Mouse (Mus musculus): ENCODE measurements around the gene Tigd2. TPM values are rescaled to one million over a fixed set of nuclear protein-coding genes. Genes with fewer than 3 reads are reported as not detected.
"Not testable (repeated sequence)": the region's sequence is repeated elsewhere in the genome, so short reads cannot be mapped to it uniquely, and the experiment has no call there.

Gene Tigd2
- polyA plus RNA-seq, 1 experiment from 2014 or later, result 13.0 TPM

DNA sequence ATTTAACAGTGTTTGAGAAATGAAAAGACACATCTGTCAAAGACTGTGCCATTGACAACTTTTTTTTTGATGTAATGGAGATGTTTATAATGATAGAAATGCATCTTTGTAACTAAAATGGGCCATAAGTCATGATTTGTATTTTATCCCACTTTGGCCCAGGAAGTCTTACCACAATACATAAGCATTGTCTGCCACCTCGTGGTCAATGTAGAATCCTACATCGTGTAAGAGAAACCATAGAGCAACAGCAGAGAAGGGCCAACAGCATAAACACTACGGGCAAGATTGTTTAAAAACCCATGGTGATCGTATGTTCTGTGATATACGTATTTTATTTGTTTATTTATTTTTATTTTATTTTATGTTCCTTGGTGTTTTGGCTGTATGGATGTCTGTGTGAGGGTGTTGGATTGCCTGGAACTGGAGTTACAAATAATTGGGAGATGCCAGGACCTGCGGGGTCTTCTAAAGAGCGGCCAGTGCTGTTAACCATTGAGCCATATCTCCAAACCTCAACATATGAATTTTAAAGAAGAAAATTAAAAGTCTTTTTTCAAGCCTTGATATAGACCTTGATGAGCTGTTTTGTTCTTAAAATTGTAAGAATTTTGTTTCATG is 28.2 kb upstream of the Tigd2 start:
- H3K9me3 ChIP-seq (ENCODE audit: control insufficient read depth, low read length), result no peaks in the 10 kb centered on the region
- H3K4me1 ChIP-seq (replicated peaks; ENCODE audit: control insufficient read depth, insufficient read depth, low read length), result no peaks in the 10 kb centered on the region
- H3K27me3 ChIP-seq (replicated peaks; ENCODE audit: control insufficient read depth, insufficient read depth, low read length), result no peaks in the 10 kb centered on the region
- H3K9ac ChIP-seq (ENCODE audit: low read length), result no peak overlapping the region
- DNase-seq (ENCODE audit: low spot score) (peak; percentile 59), ATAC-seq (replicated peaks; ENCODE audit: low FRiP score, low TSS enrichment, low read depth) (no peak; the same call in 1 of the 2 replicates)
- H3K4me2 ChIP-seq (ENCODE audit: low read length), result no peak overlapping the region
- WGBS, result 30% methylated on average over 7 of the region's 7 CpGs
- no peak overlapping the region for H3K4me3 ChIP-seq (ENCODE audit: low read depth, low read length)
- H3K36me3 ChIP-seq (ENCODE audit: control insufficient read depth, insufficient read depth, low read length), result no peaks in the 10 kb centered on the region
- no peak overlapping the region for H3K27ac ChIP-seq (ENCODE audit: low read depth)

DNA sequence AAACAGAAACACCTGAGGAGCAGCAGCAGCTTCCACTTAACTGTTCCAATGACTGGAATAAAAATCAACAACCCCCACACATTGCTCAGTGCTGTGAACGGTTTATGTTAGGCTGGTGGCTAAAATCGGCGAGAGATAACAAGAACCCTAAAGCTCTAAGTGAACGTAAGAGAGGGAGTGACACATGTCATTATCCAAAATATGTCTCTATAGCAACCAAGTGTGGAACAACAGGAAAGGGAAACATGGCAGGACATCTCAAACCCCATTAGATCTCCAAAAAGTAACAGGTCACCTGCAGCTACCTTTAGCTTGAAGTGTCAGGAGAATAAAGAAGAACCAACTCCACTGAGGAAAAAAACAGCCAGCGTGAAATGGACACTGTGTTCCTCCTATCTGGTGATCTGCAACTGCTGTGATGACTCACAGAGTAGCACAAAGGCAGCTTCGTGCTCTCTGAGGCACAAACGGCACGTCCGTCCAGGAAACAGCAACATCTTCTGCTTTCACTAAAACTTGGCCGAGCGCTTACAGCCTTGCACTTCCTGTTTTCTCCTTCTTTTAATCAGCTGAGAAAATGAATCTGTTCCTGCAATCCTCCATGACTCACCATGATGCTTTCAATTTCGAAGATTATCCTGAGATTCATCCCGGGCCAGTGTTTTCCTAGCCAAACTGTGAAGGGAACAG is 23.5 kb upstream of the Tigd2 start:
- Histone ChIP-seq H3K4me2 (ENCODE audit: low read length) (no peak overlapping the region), H3K9ac (ENCODE audit: low read length) (no peak overlapping the region), H3K9me3 (ENCODE audit: control insufficient read depth, low read length) (no peaks in the 10 kb centered on the region), H3K27ac (ENCODE audit: low read depth) (no peak overlapping the region), H3K4me3 (ENCODE audit: low read depth, low read length) (no peak overlapping the region), H3K27me3 (replicated peaks; ENCODE audit: control insufficient read depth, insufficient read depth, low read length) (no peaks in the 10 kb centered on the region), H3K36me3 (ENCODE audit: control insufficient read depth, insufficient read depth, low read length) (no peaks in the 10 kb centered on the region), H3K4me1 (replicated peaks; ENCODE audit: control insufficient read depth, insufficient read depth, low read length) (no peaks in the 10 kb centered on the region)
- DNase-seq (ENCODE audit: low spot score), result no peak
- no peak for ATAC-seq (replicated peaks; ENCODE audit: low FRiP score, low TSS enrichment, low read depth)
- 54% methylated on average over 13 of the region's 13 CpGs for WGBS

DNA sequence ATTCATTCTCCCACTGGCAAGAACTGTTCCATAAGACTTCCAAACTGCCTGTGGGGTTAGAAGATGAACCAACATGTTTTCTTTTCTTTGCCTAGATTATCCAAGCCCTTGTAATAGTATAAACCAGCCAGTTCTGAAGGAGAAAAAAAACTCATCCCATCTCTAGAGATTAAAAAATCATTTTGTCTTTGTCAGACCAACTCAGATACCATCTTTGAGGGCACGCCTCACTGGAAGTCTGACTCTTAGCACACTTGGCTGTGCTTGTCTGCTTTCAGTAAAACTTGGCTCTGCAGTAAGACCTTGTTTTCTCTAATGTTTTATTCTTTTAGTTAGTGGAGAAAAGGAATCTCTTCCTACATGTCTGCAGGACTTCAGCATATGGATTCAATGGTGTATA is 18.7 kb upstream of the Tigd2 start:
- H3K36me3 ChIP-seq (ENCODE audit: control insufficient read depth, insufficient read depth, low read length), result no peaks in the 10 kb centered on the region
- H3K27me3 ChIP-seq (replicated peaks; ENCODE audit: control insufficient read depth, insufficient read depth, low read length), result no peaks in the 10 kb centered on the region
- DNase-seq (ENCODE audit: low spot score) (no peak), ATAC-seq (replicated peaks; ENCODE audit: low FRiP score, low TSS enrichment, low read depth) (no peak)
- WGBS, result 82% methylated on average over 1 of the region's 1 CpGs
- H3K27ac ChIP-seq (ENCODE audit: low read depth), result no peak overlapping the region
- no peaks in the 10 kb centered on the region for H3K4me1 ChIP-seq (replicated peaks; ENCODE audit: control insufficient read depth, insufficient read depth, low read length)
- no peaks in the 10 kb centered on the region for H3K9me3 ChIP-seq (ENCODE audit: control insufficient read depth, low read length)
- no peak overlapping the region for H3K4me2 ChIP-seq (ENCODE audit: low read length)
- no peak overlapping the region for H3K4me3 ChIP-seq (ENCODE audit: low read depth, low read length)
- no peak overlapping the region for H3K9ac ChIP-seq (ENCODE audit: low read length)

DNA sequence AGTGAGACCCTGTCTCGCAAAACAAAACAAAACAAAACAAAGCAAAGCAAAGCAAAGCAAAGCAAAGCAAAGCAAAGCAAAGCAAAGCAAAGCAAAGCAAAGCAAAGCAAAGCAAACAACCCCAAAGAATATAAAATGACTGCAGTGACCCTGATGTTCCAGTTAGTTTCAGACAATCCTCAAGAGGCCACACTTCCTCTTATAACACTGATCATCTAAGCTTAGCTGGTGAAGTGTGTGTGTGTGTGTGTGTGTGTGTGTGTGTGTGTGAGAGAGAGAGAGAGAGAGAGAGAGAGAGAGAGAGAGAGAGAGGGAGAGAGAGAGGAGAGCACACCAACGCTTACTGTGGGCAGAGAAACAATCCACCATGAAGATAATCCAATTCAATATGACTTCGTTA is 14.2 kb upstream of the Tigd2 start:
- ATAC-seq (replicated peaks; ENCODE audit: low FRiP score, low TSS enrichment, low read depth); H3K36me3 ChIP-seq (ENCODE audit: control insufficient read depth, insufficient read depth, low read length); H3K27me3 ChIP-seq (replicated peaks; ENCODE audit: control insufficient read depth, insufficient read depth, low read length); H3K4me2 ChIP-seq (ENCODE audit: low read length); H3K4me3 ChIP-seq (ENCODE audit: low read depth, low read length); H3K9ac ChIP-seq (ENCODE audit: low read length); H3K9me3 ChIP-seq (ENCODE audit: control insufficient read depth, low read length); H3K4me1 ChIP-seq (replicated peaks; ENCODE audit: control insufficient read depth, insufficient read depth, low read length); DNase-seq (ENCODE audit: low spot score); H3K27ac ChIP-seq (ENCODE audit: low read depth): not testable (repeated sequence)
- WGBS, result 78% methylated on average over 3 of the region's 3 CpGs

DNA sequence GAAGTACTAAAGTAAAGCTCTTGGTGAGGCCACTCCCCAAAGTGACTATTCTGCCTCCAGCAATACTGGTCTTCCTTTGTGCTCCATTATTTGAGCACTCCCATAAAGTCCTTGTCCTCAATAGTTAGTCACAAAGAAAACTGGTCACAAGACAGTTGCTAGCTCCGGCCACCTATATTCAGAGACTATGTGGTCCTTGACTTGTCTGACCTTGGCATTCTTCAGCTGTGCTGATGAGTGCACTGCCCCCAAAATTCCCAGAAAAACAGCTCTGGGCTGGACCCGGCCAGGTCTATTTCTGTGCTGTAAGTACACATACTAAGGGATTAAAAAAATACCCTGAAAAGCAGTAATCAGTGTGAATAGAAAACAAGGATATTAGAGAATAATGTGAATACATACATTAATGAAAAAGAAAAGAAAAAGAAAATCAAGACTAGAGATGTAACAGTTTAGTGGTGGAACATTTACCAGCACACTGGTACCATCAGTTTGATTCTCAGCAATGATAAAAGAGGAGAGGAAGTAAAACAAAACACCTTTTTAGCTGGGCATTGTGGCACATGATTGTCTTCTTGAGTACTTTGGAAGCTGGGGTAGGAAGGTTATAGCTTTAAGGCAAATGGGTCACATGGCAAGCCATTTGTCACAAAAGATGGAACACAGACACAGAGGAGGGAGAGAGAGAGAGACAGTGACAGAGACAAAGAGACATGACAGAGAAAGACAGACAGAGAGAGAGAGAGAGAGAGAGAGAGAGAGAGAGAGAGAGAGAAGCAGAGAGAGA is 12.6 kb upstream of the Tigd2 start:
- no peaks in the 10 kb centered on the region for H3K9me3 ChIP-seq (ENCODE audit: control insufficient read depth, low read length)
- H3K9ac ChIP-seq (ENCODE audit: low read length), result no peak overlapping the region
- no peaks in the 10 kb centered on the region for H3K4me1 ChIP-seq (replicated peaks; ENCODE audit: control insufficient read depth, insufficient read depth, low read length)
- H3K4me2 ChIP-seq (ENCODE audit: low read length), result no peak overlapping the region
- H3K36me3 ChIP-seq (ENCODE audit: control insufficient read depth, insufficient read depth, low read length), result no peaks in the 10 kb centered on the region
- H3K27ac ChIP-seq (ENCODE audit: low read depth), result no peak overlapping the region
- ATAC-seq (replicated peaks; ENCODE audit: low FRiP score, low TSS enrichment, low read depth) (no peak), DNase-seq (ENCODE audit: low spot score) (no peak)
- WGBS, result 56% methylated on average over 2 of the region's 2 CpGs
- no peaks in the 10 kb centered on the region for H3K27me3 ChIP-seq (replicated peaks; ENCODE audit: control insufficient read depth, insufficient read depth, low read length)
- no peak overlapping the region for H3K4me3 ChIP-seq (ENCODE audit: low read depth, low read length)

DNA sequence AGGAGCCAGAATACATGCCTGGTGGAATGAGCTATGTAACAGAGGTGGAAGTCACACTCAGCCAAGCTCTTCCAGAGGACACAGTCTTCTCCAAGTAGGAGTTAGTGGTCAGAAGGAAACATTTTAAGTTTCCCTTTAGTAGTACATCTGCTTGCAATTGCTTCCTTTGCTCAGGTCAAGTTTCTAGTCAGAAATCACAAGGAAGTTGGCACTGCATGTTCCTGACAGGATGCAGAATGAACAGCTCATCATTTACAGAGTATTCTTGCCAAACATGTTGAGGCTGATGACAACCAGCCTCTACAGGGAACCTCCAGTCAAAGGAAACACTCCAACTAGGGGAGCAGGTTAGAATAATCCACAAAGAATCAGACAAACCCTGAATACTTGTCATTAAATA is 11.9 kb upstream of the Tigd2 start:
- Histone ChIP-seq H3K4me1 (replicated peaks; ENCODE audit: control insufficient read depth, insufficient read depth, low read length) (no peaks in the 10 kb centered on the region), H3K4me2 (ENCODE audit: low read length) (no peak overlapping the region), H3K27me3 (replicated peaks; ENCODE audit: control insufficient read depth, insufficient read depth, low read length) (no peaks in the 10 kb centered on the region), H3K36me3 (ENCODE audit: control insufficient read depth, insufficient read depth, low read length) (no peaks in the 10 kb centered on the region), H3K4me3 (ENCODE audit: low read depth, low read length) (no peak overlapping the region), H3K9me3 (ENCODE audit: control insufficient read depth, low read length) (no peaks in the 10 kb centered on the region), H3K9ac (ENCODE audit: low read length) (no peak overlapping the region), H3K27ac (ENCODE audit: low read depth) (no peak overlapping the region)
- DNase-seq (ENCODE audit: low spot score), result no peak
- ATAC-seq (replicated peaks; ENCODE audit: low FRiP score, low TSS enrichment, low read depth), result no peak

DNA sequence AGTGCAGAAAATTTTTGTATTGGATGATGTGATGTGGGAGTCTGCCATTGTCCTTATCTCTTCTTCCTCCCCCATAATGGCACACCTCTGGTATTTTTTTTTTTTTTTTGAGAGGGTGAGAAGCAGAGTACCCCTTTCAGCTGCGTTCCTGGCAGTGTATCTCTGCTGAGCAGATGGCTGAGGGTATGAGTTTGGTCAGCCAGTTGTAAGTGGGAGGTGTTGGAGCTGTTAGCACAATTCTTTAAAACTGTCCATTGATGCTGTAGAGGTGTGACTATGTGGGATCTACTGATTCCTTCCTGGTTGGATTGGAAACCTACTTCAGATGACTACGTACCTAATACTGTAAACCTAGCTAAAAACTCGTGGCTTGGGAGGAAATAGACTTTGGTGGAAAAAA is 10.3 kb upstream of the Tigd2 start:
- no peaks in the 10 kb centered on the region for H3K4me1 ChIP-seq (replicated peaks; ENCODE audit: control insufficient read depth, insufficient read depth, low read length)
- no peak overlapping the region for H3K27ac ChIP-seq (ENCODE audit: low read depth)
- DNase-seq (ENCODE audit: low spot score) (no peak), ATAC-seq (replicated peaks; ENCODE audit: low FRiP score, low TSS enrichment, low read depth) (no peak)
- no peaks in the 10 kb centered on the region for H3K36me3 ChIP-seq (ENCODE audit: control insufficient read depth, insufficient read depth, low read length)
- 74% methylated on average over 3 of the region's 3 CpGs for WGBS
- H3K4me2 ChIP-seq (ENCODE audit: low read length), result no peak overlapping the region
- no peaks in the 10 kb centered on the region for H3K9me3 ChIP-seq (ENCODE audit: control insufficient read depth, low read length)
- H3K9ac ChIP-seq (ENCODE audit: low read length), result no peak overlapping the region
- no peak overlapping the region for H3K4me3 ChIP-seq (ENCODE audit: low read depth, low read length)
- H3K27me3 ChIP-seq (replicated peaks; ENCODE audit: control insufficient read depth, insufficient read depth, low read length), result no peaks in the 10 kb centered on the region

DNA sequence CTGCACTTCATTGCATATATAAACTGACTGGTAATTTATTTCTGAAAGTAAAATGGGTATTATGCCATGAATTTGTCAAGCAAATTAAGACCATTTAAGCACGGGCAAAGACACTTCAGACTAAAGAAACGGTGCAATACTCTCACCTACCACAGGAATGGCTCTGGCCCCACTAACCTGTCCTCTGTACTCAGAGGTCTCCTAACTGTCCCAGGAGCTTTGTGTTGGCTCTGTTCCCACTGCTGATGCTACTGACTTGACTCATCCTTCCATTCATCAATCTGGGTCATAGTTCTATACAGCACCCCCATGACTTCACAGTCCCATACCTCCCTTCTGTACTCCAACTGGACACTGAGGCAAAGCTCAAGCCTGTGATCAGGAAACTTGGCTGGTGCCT is 9.6 kb upstream of the Tigd2 start:
- no peak for ATAC-seq (replicated peaks; ENCODE audit: low FRiP score, low TSS enrichment, low read depth)
- Histone ChIP-seq H3K27me3 (replicated peaks; ENCODE audit: control insufficient read depth, insufficient read depth, low read length) (no peaks in the 10 kb centered on the region), H3K4me1 (replicated peaks; ENCODE audit: control insufficient read depth, insufficient read depth, low read length) (no peaks in the 10 kb centered on the region), H3K9ac (ENCODE audit: low read length) (no peak overlapping the region), H3K27ac (ENCODE audit: low read depth) (no peak overlapping the region), H3K36me3 (ENCODE audit: control insufficient read depth, insufficient read depth, low read length) (no peaks in the 10 kb centered on the region), H3K4me2 (ENCODE audit: low read length) (no peak overlapping the region), H3K9me3 (ENCODE audit: control insufficient read depth, low read length) (no peaks in the 10 kb centered on the region), H3K4me3 (ENCODE audit: low read depth, low read length) (no peak overlapping the region)
- DNase-seq (ENCODE audit: low spot score), result no peak
- 87% methylated on average over 2 of the region's 2 CpGs for WGBS

Measured in intestine, embryonic 14.5 days (tissue).